Mouse (Mus musculus) liver, embryonic 14.5 days (tissue): Measurements from ENCODE around the gene Mrpl33.

Experiments used
- CTCF ChIP-seq: IDR thresholded peaks from 2 replicates; pipeline ENCODE4 v1.5.1; 2016; ENCODE audit warnings: antibody characterized with exemption, low read depth, control low read depth
- EP300 ChIP-seq: IDR thresholded peaks from 2 replicates; pipeline ENCODE4 v1.6.1; 2016; ENCODE audit warnings: antibody characterized with exemption, low read depth

- TF ChIP-seq CTCF (no peak), EP300 (no peak)
These were observed 5.6 kb upstream of the Mrpl33 start for GRCm38 (mm10) chr5:31591122-31591521.
